Mouse (Mus musculus) E14TG2a.4 (cell line): ENCODE measurements around the gene Sema5a.

Experiments used
- CTCF ChIP-seq: conservative IDR thresholded peaks from 2 replicates; pipeline ENCODE4 v1.5.1; 2014; ENCODE audit warnings: low read length
- NANOG ChIP-seq: IDR thresholded peaks from 2 replicates; pipeline ENCODE4 v1.6.1; 2014; ENCODE audit warnings: borderline replicate concordance, low read length, mixed read lengths
- POU5F1 ChIP-seq: IDR thresholded peaks from 2 replicates; pipeline ENCODE4 v1.6.1; 2014; ENCODE audit warnings: low read length, borderline replicate concordance

DNA sequence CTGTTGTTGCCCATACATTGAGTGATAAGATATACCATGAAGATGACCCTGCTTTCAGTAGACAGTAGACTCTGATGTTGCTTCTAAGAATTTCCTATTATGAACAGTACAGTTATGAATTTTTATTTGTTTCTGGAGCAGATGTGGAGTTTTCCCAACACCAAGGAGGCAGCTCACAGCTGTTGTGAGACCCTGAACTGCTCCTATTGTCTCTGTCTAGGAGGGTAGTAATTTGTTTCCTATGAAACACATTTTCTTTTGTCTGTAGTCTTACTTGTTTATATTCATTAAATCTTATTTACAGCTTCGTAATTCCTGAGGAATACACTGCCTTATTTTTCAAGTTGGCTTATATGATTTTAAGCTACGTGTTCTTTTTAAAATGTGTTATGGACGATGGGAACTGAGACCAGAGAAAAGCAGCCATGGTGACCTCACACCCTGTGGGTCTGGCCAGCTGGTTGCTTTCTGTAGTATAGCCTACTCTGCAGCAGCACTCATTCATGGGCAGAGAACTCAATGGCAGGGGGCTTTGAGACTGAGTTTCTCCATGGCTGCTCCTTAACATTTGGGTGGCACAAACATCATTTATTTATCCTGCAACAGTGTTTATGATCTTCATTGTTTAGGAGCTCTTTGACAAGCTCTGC is 151.8 kb downstream of the Sema5a start:
- no peak for TF ChIP-seq CTCF
- no peak for TF ChIP-seq POU5F1
- TF ChIP-seq NANOG, result no peak
